Mouse (Mus musculus): ENCODE measurements around the gene 2900026A02Rik.
A peak's percentile ranks its signal among the peaks of the same experiment; 100 is the strongest.

Gene 2900026A02Rik

DNA sequence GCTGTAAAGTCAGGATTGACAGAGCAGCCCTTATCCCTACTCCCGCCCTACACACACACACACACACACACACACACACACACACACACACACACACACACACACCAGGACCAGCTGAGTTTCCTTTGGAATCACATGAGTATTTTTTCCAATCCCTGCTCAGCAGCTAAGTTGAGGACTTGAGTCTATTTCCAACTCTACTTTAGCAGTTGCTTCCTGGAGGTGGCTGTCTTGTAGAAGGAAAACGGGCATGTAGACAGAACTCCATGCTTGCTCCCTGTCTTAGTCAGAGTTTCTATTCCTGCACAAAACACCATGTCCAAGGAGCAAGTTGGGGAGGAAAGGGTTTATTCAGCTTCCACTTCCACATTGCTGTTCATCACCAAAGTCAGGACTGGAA lies 133.6 kb downstream of the 2900026A02Rik start:
- DNase-seq = no peak

DNA sequence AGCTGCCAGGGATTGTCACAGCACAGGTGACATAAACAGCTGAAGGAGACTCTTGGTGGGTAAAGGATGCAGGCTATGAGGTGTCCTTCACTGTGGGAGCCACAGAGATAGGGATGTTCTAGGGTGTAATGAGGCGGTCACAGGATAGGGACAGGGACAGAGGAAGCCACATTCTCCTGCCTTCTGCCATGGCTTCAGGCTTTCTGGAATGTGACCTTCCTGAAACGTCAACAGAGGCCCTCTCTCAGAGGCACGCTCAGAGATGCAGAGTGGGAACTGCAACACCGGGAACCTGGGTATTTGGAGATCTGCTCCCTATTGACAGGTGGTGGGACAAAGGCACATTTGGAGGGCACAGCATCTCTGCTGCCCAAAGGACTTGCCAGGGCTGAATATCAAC lies 134.0 kb downstream of the 2900026A02Rik start:
- DNase-seq = peak; percentile 27

- peak; percentile 39 for DNase-seq
These were observed 134.6 kb downstream of the 2900026A02Rik start for GRCm38 (mm10) chr5:113086439-113086838.

GRCm38 (mm10) chr5:113085931-113086330 lies 135.1 kb downstream of the 2900026A02Rik start:
- DNase-seq = no peak

DNA sequence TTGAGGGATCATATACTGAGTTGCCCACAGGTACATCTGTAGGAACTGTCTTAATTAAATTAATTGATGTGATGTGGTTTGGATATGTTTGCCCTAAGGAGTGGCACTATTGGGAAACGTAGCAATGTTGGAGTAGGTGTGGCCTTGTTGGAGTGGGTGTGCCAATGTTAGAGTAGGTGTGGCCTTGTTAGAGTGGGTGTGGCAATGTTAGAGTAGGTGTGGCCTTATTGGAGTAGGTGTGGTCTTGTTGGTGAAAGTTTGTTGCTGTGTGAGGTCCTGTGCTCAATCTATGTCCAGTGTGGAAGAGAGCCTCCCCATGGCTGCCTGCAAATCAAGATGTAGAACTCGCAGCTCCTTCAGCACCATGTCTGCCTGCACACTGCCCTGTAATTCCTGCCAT lies 136.7 kb downstream of the 2900026A02Rik start:
- DNase-seq = no peak

DNA sequence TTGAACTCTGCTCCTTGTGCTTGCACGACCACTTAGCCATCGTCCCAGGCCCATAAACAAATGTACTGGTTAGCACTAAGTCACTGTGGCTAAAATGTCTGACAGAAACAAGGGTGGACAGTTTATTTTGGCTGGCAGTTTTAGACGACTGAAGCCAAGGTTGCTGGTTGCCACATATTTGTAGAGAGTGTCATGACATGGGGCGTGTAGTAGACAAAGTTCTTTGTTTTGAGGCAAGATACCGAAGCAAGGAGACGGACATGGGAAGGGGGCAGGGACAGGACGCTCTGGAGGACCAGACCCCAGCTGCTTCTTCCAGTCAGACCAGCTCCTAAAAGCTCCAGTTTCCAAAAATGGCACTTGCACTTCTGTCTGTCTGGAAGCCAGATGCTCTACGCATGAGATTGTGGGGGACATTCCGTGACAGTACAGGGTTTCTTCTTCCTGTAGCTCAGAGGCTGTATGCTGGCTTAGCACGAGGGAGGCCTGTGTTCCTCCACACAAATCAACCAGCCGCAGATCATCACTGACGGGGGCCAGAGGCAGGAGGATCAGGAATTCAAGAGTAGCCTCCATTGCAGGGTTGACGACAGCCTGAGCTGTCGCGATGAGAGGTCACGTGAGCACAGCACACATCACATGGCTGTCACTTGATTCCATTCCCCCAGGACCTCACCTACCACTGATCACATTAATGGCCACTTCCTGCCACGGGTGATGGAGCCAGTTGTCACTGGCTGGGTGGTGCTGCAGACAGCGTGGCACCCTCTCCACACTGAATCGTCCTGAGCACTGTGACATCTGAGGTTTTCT lies 138.5 kb downstream of the 2900026A02Rik start:
- DNase-seq = no peak

DNA sequence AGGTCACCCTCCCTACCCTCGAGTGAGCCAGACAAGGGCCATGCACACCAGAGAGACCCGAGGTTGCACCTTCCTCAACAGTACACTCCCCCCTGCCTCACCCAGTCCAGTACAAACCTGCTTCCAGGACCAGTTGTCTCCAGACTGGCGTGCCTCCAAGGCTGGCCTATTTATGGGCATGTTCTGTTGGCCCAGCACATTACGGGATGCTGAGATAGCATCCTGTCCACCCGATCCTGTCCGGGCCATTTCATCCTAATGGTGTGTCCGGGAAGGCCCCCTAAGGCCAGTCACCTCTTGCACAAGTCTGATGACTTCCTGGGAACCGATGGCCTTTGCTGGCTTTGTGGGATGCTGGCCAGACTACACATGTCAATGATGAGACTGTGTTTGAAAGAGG lies 139.6 kb downstream of the 2900026A02Rik start, which contains the start of gene Crybb3:
TSS of gene Crybb3 (minus strand) at position 146 of the 400 bp plus-strand sequence.
- peak; percentile 77 for DNase-seq

- no peak for DNase-seq
These were observed 140.0 kb downstream of the 2900026A02Rik start for GRCm38 (mm10) chr5:113081020-113081419.

DNA sequence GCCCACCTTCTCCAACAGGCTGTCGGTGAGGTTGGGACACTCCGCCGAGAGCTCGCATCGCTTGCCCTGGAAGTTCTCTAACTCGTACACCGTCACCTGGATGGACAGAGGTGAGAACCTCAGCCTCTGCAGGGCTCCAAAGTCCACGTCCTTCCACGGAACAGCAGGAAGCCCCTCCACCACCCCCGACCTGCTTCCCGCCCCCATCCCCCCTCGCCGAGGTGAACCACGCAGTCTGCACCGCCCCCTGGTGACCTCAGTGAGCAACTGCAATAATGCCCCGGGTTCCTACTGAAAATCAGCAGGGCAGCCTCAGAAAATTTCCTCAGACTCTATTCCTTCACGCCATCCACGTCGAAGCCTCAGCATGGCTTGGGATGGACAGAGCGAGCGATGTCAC lies 141.3 kb downstream of the 2900026A02Rik start:
- DNase-seq = peak; percentile 43

- no peak for DNase-seq
These were observed 142.3 kb downstream of the 2900026A02Rik start for GRCm38 (mm10) chr5:113078686-113079085.

- DNase-seq = no peak
These were observed 151.0 kb downstream of the 2900026A02Rik start, which contains the start of gene Crybb2 for GRCm38 (mm10) chr5:113070017-113070416. Gene Crybb2 (minus strand): TSS chr5:113070117.

- peak; percentile 88 for DNase-seq
These were observed 166.7 kb downstream of the 2900026A02Rik start for GRCm38 (mm10) chr5:113054308-113054707.

DNA sequence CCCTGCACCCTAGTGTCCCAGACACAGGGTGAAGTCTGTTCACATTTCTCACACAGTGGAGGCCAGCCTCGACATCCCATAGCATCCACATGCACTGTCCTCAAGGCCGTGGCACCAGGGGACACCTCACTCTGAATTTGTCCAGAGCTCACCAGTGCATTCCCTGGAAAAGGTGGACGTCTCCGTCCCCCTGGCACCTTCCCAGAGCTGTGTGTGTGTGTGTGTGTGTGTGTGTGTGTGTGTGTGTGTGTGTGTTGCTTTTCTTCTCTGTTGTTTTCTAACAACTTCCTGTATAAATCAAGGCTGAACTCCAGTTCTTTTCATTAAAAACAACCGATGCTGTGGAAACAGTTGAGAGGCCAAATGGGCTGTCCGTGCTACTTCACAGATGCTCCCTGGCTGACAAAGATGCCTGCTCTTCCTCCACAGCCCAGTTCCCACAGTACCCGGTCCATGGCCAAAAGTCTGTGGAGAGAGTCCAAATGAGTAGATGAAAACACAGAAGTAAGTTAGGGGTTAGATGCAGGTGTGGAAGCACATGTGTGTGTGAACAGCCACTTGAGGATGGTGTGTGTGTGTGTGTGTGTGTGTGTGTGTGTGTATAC lies 170.4 kb downstream of the 2900026A02Rik start:
- no peak for DNase-seq

GRCm38 (mm10) chr5:113049876-113050275 lies 171.2 kb downstream of the 2900026A02Rik start:
- DNase-seq = no peak

- DNase-seq = no peak
These were observed 175.3 kb downstream of the 2900026A02Rik start for GRCm38 (mm10) chr5:113045511-113046273.

GRCm38 (mm10) chr5:113043531-113043930 lies 177.5 kb downstream of the 2900026A02Rik start:
- peak; percentile 90 for DNase-seq

DNA sequence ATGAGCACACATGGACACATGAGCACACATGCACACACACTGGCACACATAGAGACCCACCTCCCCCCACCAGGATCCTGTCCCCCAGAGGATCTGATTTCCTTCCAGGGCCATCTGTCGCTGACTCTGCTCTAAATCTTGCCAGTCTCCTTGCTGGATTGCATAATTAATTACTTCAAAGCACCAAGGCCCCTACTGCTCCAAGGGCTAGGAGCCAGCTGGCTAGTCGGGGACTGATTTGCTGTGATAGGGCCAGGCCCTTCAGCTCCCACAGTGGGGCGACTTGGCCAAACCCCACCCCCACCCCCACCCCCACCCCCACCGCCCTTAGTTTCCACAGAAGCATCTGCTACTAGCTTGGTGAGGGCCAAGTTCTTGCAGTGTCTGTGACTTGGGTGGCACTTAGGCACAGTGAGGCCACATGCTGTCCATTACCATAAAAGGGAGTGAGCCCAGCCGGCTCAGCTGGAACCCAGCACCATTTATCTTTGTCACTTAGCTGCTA lies 179.4 kb downstream of the 2900026A02Rik start:
- DNase-seq = peak; percentile 92

DNA sequence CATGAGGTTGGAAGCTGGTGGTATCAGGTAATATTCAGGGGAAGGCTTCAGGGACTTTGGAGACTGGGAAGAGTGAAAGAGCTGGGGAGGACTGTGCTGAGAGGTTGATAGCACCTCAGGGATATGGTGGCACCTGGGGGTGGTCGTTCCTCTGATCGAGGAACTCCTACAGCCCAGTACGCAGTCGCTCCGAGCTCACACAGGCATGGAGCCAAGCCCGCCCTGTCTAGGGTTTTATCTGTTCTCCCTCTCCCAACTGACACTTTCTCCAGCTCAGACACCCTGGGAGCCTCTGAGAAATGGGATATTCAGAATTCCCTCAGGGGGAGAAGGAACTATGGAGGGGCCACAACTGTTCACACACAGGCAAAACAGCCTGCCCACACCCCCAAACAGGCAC lies 180.3 kb downstream of the 2900026A02Rik start:
- DNase-seq = no peak

GRCm38 (mm10) chr5:113038601-113039000 lies 182.4 kb downstream of the 2900026A02Rik start:
- DNase-seq = no peak
